Comparison of ENCODE assay signal across 8 mouse cellular contexts in genomic region chr8:84256822-84257610, GRCm38 (mm10). TPM values are rescaled to one million over a fixed set of nuclear protein-coding genes. Genes with fewer than 3 reads are reported as not detected.
DNase-seq lines count a peak whose midpoint lies in the region; ATAC-seq and TF ChIP-seq lines count a peak whose summit lies in the region.

TSS of gene Mri1 (minus strand) at chr8:84257326.

- H3K79me2 ChIP-seq in C2C12 (ENCODE audit: control insufficient read depth, insufficient read depth): peaks cover 26% of the 10 kb centered on the region
- H3K79me2 ChIP-seq in heart, adult 2 months (replicated peaks; ENCODE audit: control insufficient read depth, insufficient read depth, low read length): no peaks in the 10 kb centered on the region

- peak within 1 kb of the TSS; percentile 95 for H3ac ChIP-seq in C2C12 (ENCODE audit: control insufficient read depth, insufficient read length, low read depth)

- H3K27ac ChIP-seq in bone marrow, adult 2 months (ENCODE audit: control insufficient read depth, insufficient read depth, low read depth, low read length, poor library complexity): peak within 1 kb of the TSS; percentile 73
- H3K27ac ChIP-seq in embryonic facial prominence, embryonic 14.5 days (replicated peaks; ENCODE audit: low read depth, low read length): peak within 1 kb of the TSS; percentile 83
- H3K27ac ChIP-seq in heart, adult 2 months: peak within 1 kb of the TSS; percentile 85
- peak within 1 kb of the TSS; percentile 51 for H3K27ac ChIP-seq in kidney, adult 2 months (ENCODE audit: insufficient read depth, low read depth, low read length)

- ATAC-seq in embryonic facial prominence, embryonic 14.5 days (ENCODE audit: low read depth): peak; percentile 93
- peak; percentile 67 for ATAC-seq in monocyte, adult 5-6 weeks (replicated peaks; ENCODE audit: insufficient number of reproducible peaks, low FRiP score, low TSS enrichment, poor library complexity, severe bottlenecking)

- TF ChIP-seq CTCF in C2C12 (IDR thresholded peaks at IDR 0.05; ENCODE audit: control insufficient read depth, insufficient read depth, insufficient read length): no peak
- TF ChIP-seq CTCF in bone marrow, adult 2 months (IDR thresholded peaks at IDR 0.05; ENCODE audit: control insufficient read depth, insufficient read depth, low read length): no peak
- TF ChIP-seq CTCF in heart, adult 2 months (IDR thresholded peaks at IDR 0.05): no peak
- TF ChIP-seq CTCF in kidney, adult 2 months (conservative IDR thresholded peaks at IDR 0.05; ENCODE audit: insufficient read depth, insufficient read length, low read depth, low read length): no peak

- intact Hi-C loops in heart, adult 2 months (cut with DNase I): loop anchor here (2.0 kb wide), 1 partner anchor 20 kb away; the partner anchor contains the start of gene Zswim4

- WGBS in bone marrow, adult 2 months: under 1% methylated on average over 64 of the region's 64 CpGs
- WGBS in embryonic facial prominence, embryonic 14.5 days: 1% methylated on average over 31 of the region's 64 CpGs
- under 1% methylated on average over 64 of the region's 64 CpGs for WGBS in heart, adult 2 months
- under 1% methylated on average over 64 of the region's 64 CpGs for WGBS in kidney, adult 2 months

- no peaks in the 10 kb centered on the region for H3K9me3 ChIP-seq in embryonic facial prominence, embryonic 14.5 days (ENCODE audit: control insufficient read depth, low read length)

- no peaks in the 10 kb centered on the region for H3K4me1 ChIP-seq in bone marrow, adult 2 months (ENCODE audit: control insufficient read depth, insufficient read depth, low read length)
- H3K4me1 ChIP-seq in embryonic facial prominence, embryonic 14.5 days (ENCODE audit: control insufficient read depth, insufficient read depth, low read length): 0 out of 2 replicates have a peak, but pooled peaks cover 9% of the 10 kb centered on the region
- peaks cover 8% of the 10 kb centered on the region for H3K4me1 ChIP-seq in heart, adult 2 months (ENCODE audit: control insufficient read depth, insufficient read depth, low read length)
- H3K4me1 ChIP-seq in kidney, adult 2 months (ENCODE audit: control insufficient read depth, insufficient read depth, low read length): peaks cover 6% of the 10 kb centered on the region

- peaks cover 57% of the 10 kb centered on the region for H3K36me3 ChIP-seq in C2C12 (ENCODE audit: control insufficient read depth, insufficient read depth)
- H3K36me3 ChIP-seq in embryonic facial prominence, embryonic 14.5 days (ENCODE audit: control insufficient read depth, insufficient read depth, low read length): peaks cover 71% of the 10 kb centered on the region
- no peaks in the 10 kb centered on the region for H3K36me3 ChIP-seq in heart, adult 2 months (ENCODE audit: control insufficient read depth, insufficient read depth, low read length)
- no peaks in the 10 kb centered on the region for H3K36me3 ChIP-seq in kidney, adult 2 months (ENCODE audit: control insufficient read depth, insufficient read depth, low read length)

- DNase-seq in embryonic facial prominence, embryonic 14.5 days (ENCODE audit: low spot score): peak; percentile 97
- DNase-seq in heart, adult 2 months: peak; percentile 82 to 87
- peak; percentile 91 for DNase-seq in kidney, adult 2 months
- DNase-seq in liver: peak; percentile 94
- DNase-seq in spleen, postnatal 36 days (ENCODE audit: low spot score in 2 of 2): peak; percentile 75 to 78

- H3K4me3 ChIP-seq in C2C12 (ENCODE audit: insufficient read depth, poor library complexity, severe bottlenecking): peak within 1 kb of the TSS; percentile 50
- H3K4me3 ChIP-seq in bone marrow, adult 2 months (replicated peaks; ENCODE audit: control insufficient read depth, low read depth, low read length): peak within 1 kb of the TSS; percentile 85
- peak within 1 kb of the TSS; percentile 68 for H3K4me3 ChIP-seq in embryonic facial prominence, embryonic 14.5 days (ENCODE audit: low read depth, low read length)
- H3K4me3 ChIP-seq in heart, adult 2 months: peak within 1 kb of the TSS; percentile 67
- peak within 1 kb of the TSS; percentile 82 for H3K4me3 ChIP-seq in kidney, adult 2 months (ENCODE audit: insufficient read depth, low read depth, low read length)

- peaks cover 14% of the 10 kb centered on the region for H3K79me3 ChIP-seq in C2C12 (ENCODE audit: low read depth)

- peak within 1 kb of the TSS; percentile 68 for H3K4me2 ChIP-seq in embryonic facial prominence, embryonic 14.5 days (ENCODE audit: low read depth, low read length)

- peak; percentile 84; the same call in 1 of the 2 replicates for TF ChIP-seq POLR2A in bone marrow, adult 2 months (IDR thresholded peaks at IDR 0.05; ENCODE audit: borderline replicate concordance, control insufficient read depth, low read depth, low read length)
- TF ChIP-seq POLR2A in heart, adult 2 months (IDR thresholded peaks at IDR 0.05; ENCODE audit: insufficient read depth, low read depth, low read length): peak; percentile 78
- peak; percentile 50 for TF ChIP-seq POLR2A in kidney, adult 2 months (IDR thresholded peaks at IDR 0.05; ENCODE audit: low read depth, low read length)

- peak within 1 kb of the TSS; percentile 72 for H3K9ac ChIP-seq in embryonic facial prominence, embryonic 14.5 days (ENCODE audit: low read depth, low read length)
- H3K9ac ChIP-seq in heart, adult 2 months (ENCODE audit: low read depth, low read length): peak within 1 kb of the TSS; percentile 81

- H3K27me3 ChIP-seq in C2C12 (ENCODE audit: control insufficient read depth, insufficient read depth, insufficient read length): no peaks in the 10 kb centered on the region
- no peaks in the 10 kb centered on the region for H3K27me3 ChIP-seq in embryonic facial prominence, embryonic 14.5 days (replicated peaks; ENCODE audit: control insufficient read depth, insufficient read depth, low read length)
- no peaks in the 10 kb centered on the region for H3K27me3 ChIP-seq in heart, adult 2 months (ENCODE audit: control insufficient read depth, insufficient read depth, low read length)
- no peaks in the 10 kb centered on the region for H3K27me3 ChIP-seq in kidney, adult 2 months (replicated peaks; ENCODE audit: control insufficient read depth, insufficient read depth, low read length)

- TF ChIP-seq EP300 in heart, adult 2 months (IDR thresholded peaks at IDR 0.05; ENCODE audit: insufficient read depth, low read depth, low read length): peak; percentile 80; the same call in 1 of the 2 replicates

TF ChIP-seq in C2C12, 6 proteins besides CTCF, POLR2A, EP300 and RAD21:
- TF ChIP-seq MYOD1 (IDR thresholded peaks at IDR 0.05; ENCODE audit: control insufficient read depth, insufficient read length, low read depth): no peak
- TF ChIP-seq CEBPB (IDR thresholded peaks at IDR 0.05; ENCODE audit: low read depth): no peak
- TF ChIP-seq MYOG (IDR thresholded peaks at IDR 0.05; ENCODE audit: control insufficient read depth, extremely low read depth, insufficient read length): no peak
- peak; percentile 92 for TF ChIP-seq MAX (IDR thresholded peaks at IDR 0.05)

RNA-seq across cellular contexts. Expression of gene Mri1, which starts in this region (rescaled TPM):
- 23.2 TPM for polyA plus RNA-seq in C2C12 (2012; fragmentation: generic; extraction: Trizol)
- 11.1 and 26.0 TPM in 2 replicates for polyA plus RNA-seq in bone marrow, adult 2 months (2011; ENCODE audit: insufficient read depth, insufficient read length, low replicate concordance, missing spikeins)
- 50.3 and 56.7 TPM in 2 replicates for polyA plus RNA-seq in embryonic facial prominence, embryonic 14.5 days (2014; fragmentation: Nextera tagmentation; extraction: Ambion mirVana)
- 10 to 100 TPM; 10.8 to 12.0 TPM for total RNA-seq in heart, adult 2 months (2021)
- 13.6 and 20.8 TPM in 2 replicates for polyA plus RNA-seq in heart, adult 2 months (2012; rRNA removed)
- polyA plus RNA-seq in kidney, adult 2 months (2012; rRNA removed): 39.3 and 48.6 TPM in 2 replicates
- 7.0 to 21.9 TPM (median 15.6 TPM) in 3 replicates for total RNA-seq in monocyte, adult 5-6 weeks (2017)

Comparison
In these comparisons a context has a peak if more than half of its experiments do, and no peak if none do; other contexts are left out.
1. Peak in every context shown above with its lines: DNase-seq, ATAC-seq, H3K4me3 ChIP-seq and H3K27ac ChIP-seq.